Mouse (Mus musculus) thymus, adult 2 months (tissue): ENCODE results near the gene Grik3. TPM values are rescaled to one million over a fixed set of nuclear protein-coding genes. Genes with fewer than 3 reads are reported as not detected.

ENCODE experiments used
- DNase-seq: peaks from one replicate; pipeline ENCODE4 v3.0.0; 2021
- H3K27ac ChIP-seq: fragments of 200-500 bp; 2 replicates; pipeline ENCODE4 v1.5.1; 2012; ENCODE audit warnings: low read length, control low read depth; ENCODE audit not compliant: control insufficient read depth, insufficient read depth
- H3K27me3 ChIP-seq: fragments of 200-500 bp; 2 replicates; pipeline ENCODE4 v1.6.1; 2012; ENCODE audit warnings: mild to moderate bottlenecking, low read length, moderate library complexity, mixed read lengths; ENCODE audit not compliant: control insufficient read depth, insufficient read depth
- H3K36me3 ChIP-seq: fragments of 200-500 bp; 2 replicates; pipeline ENCODE4 v1.6.1; 2012; ENCODE audit warnings: mild to moderate bottlenecking, low read length, moderate library complexity; ENCODE audit not compliant: control insufficient read depth, insufficient read depth
- H3K4me1 ChIP-seq: fragments of 200-500 bp; replicated peaks from 2 replicates; pipeline ENCODE4 v1.6.1; 2012; ENCODE audit warnings: low read length; ENCODE audit not compliant: control insufficient read depth, insufficient read depth
- H3K4me3 ChIP-seq: fragments of 200-500 bp; 2 replicates; pipeline ENCODE4 v1.5.1; 2012; ENCODE audit warnings: mild to moderate bottlenecking, low read length, control low read depth, moderate library complexity; ENCODE audit not compliant: control insufficient read depth, insufficient read depth
- CTCF ChIP-seq: fragments of 200-500 bp; IDR thresholded peaks from 2 replicates; pipeline ENCODE4 v1.5.1; 2012; ENCODE audit warnings: mild to moderate bottlenecking, control low read depth, low read length, moderate library complexity, borderline replicate concordance; ENCODE audit not compliant: control insufficient read depth, poor library complexity, insufficient read depth; ENCODE audit errors: extremely low read depth
- POLR2A ChIP-seq: fragments of 200-500 bp; IDR thresholded peaks from 2 replicates; pipeline ENCODE4 v1.6.1; 2012; ENCODE audit warnings: mild to moderate bottlenecking, low read length, control low read depth, moderate library complexity; ENCODE audit not compliant: control insufficient read depth, poor library complexity, insufficient read depth; ENCODE audit errors: extremely low read depth
- WGBS: fragments of 180-500 bp; shearing (Covaris S2); methylation state at CpG from one replicate; pipeline ENCODE4 v1.1.7; 2018; 5-methylcytosine and 5-hydroxymethylcytosine counted together
- polyA plus RNA-seq: library from polyadenylated mRNA; depleted of rRNA; stranded (reverse); fragments of >200 nt; gene quantifications from 2 replicates; pipeline ENCODE4 v1.2.3, GENCODE M21; 2012

Grik3 gene
- polyA plus RNA-seq, 1 experiment: 0.13 TPM

DNA sequence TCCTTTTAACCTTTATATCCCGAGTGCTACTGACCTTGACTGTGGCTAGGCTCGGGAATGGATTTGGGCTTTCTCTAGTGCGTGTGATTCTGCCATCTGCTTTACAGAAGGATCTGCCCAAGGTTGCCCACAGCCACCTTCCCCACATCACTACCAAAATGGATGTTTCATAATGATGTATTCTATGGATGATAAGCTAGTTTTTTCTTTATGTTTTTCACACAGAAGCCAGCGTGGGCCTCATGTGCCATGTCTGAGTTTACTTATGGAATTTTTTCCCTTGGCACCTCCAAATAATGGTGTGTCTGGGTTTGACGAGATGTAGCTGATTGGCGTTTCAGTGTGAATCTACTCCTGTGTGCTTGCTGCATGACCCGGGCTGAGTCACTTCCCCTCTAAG is 7.0 kb downstream of the Grik3 start:
- DNase-seq: no peak
- Histone ChIP-seq H3K36me3 (no peaks in the 10 kb centered on the region), H3K27ac (no peak overlapping the region), H3K4me3 (no peak overlapping the region), H3K4me1 (no peaks in the 10 kb centered on the region), H3K27me3 (no peaks in the 10 kb centered on the region)
- TF ChIP-seq CTCF: no peak
- no peak for TF ChIP-seq POLR2A
- 17% methylated on average over 7 of the region's 7 CpGs for WGBS

DNA sequence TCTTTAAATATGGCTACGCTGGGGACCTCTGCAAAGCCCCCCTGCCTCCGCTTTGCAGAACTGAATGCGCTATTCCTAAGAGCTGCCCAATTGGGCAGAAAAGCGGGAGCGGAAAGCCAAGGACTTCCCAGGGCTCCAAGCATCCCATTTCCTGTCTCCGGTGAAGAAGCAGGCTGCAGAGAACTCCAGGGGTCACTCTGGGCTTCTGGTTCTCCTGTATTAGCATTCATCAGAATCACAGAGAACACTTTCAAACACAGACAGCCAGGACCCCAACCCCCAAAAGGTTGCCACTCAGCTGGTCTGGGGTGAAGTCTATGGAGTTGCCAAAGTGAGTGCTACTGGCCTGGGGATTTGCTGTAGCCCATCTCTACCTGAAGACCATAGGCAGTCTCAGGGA is 8.4 kb downstream of the Grik3 start:
- Histone ChIP-seq H3K4me3 (no peak overlapping the region), H3K27me3 (no peaks in the 10 kb centered on the region), H3K4me1 (no peaks in the 10 kb centered on the region), H3K27ac (no peak overlapping the region), H3K36me3 (no peaks in the 10 kb centered on the region)
- no peak for TF ChIP-seq POLR2A
- no peak for TF ChIP-seq CTCF
- DNase-seq: no peak
- 20% methylated on average over 6 of the region's 6 CpGs for WGBS

DNA sequence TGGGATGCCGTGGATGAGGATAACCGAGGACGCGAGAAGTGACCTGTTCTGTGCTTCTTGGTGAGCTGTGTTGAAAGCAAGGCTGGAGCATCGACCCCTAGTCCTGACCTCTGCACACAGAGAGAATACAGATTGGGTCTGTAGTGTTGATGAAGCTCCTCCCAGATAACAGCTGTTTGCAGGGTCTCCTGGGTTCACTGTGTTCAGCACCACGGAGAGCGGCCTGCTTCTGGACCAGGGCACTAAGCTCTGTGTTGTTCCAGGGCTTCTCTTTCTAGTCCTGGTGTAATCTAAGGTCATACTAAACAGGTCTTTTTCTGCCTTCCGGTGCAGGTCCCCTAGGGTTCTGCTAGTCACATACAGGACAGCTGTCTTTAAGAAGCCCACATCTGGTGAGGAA is 12.4 kb downstream of the Grik3 start:
- DNase-seq: no peak
- no peak for TF ChIP-seq POLR2A
- no peak for TF ChIP-seq CTCF
- WGBS: 68% methylated on average over 8 of the region's 8 CpGs

DNA sequence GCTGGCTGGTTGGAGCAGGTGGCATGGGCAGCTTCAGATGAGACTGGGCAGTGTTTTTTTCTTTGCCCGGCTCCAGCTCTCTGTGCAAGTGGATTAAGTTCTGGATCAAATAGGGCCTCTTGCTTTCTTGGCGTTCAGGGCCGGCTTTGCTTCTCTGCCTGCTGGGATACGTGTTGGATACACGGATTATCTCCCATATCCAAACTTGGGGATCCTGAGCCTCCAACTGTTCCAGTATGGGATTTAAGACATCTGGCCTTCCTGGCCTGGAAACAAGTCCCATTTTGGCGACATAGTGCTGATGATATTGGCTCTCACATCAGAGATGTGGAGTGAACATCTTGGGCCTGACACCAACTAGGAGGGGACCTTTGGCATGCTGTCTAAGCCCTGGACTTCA is 21.9 kb downstream of the Grik3 start:
- H3K4me1 ChIP-seq: no peaks in the 10 kb centered on the region
- H3K36me3 ChIP-seq: no peaks in the 10 kb centered on the region
- no peaks in the 10 kb centered on the region for H3K27me3 ChIP-seq
- DNase-seq: no peak
- TF ChIP-seq POLR2A (no peak), CTCF (no peak)
- no peak overlapping the region for H3K27ac ChIP-seq
- 82% methylated on average over 6 of the region's 6 CpGs for whole genome bisulfite sequencing
- H3K4me3 ChIP-seq: no peak overlapping the region

More for the DNA sequence above, 12.4 kb downstream of the Grik3 start:
- no peaks in the 10 kb centered on the region for H3K4me1 ChIP-seq
- H3K27ac ChIP-seq: no peak overlapping the region
- H3K27me3 ChIP-seq: no peaks in the 10 kb centered on the region
- no peak overlapping the region for H3K4me3 ChIP-seq
- no peaks in the 10 kb centered on the region for H3K36me3 ChIP-seq

DNA sequence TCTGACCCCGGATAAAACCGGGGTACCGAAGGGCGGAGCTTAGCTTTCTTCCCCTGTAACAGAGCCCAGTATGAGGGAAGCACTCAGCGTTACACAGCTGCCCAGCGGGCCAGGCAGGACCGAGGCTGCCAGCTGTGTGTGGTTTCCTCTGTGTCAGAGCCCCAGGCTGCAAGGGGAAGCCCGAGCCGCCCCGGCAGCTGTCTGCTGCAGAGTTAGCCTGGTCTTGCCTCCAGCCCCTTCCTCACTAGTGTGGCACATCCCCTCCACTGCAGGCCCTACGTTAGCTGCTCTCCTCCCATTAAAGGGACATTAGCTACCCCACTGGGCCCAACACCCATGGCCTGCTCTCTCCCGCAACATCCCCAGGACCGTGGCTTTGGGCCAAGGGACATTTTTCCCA is 25.1 kb downstream of the Grik3 start:
- Histone ChIP-seq H3K4me1 (no peaks in the 10 kb centered on the region), H3K36me3 (no peaks in the 10 kb centered on the region), H3K27me3 (no peaks in the 10 kb centered on the region), H3K27ac (no peak overlapping the region), H3K4me3 (no peak overlapping the region)
- DNase-seq: no peak
- TF ChIP-seq POLR2A (no peak), CTCF (no peak)
- 15% methylated on average over 13 of the region's 13 CpGs for WGBS

DNA sequence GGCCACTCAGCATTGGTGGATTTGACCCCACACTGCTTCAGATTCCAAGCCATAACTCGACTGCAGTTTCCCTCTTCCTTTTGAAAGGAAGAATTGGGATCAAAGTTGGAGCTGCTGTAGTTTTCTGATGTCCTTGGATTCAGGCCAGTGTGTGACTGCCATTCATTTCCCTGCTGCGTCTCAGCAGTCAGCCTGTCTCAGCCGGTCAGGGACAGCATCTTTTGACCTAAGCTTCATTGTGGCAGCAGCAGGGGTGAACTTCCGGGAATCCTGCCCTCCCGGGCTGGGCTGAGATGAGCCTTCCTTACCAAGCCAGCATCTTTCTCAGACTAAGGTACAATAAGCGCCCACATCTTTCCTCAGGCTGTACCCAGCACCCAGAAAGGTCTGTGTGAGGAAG is 26.1 kb downstream of the Grik3 start:
- Histone ChIP-seq H3K4me1 (no peaks in the 10 kb centered on the region), H3K27me3 (no peaks in the 10 kb centered on the region), H3K27ac (no peak overlapping the region), H3K36me3 (no peaks in the 10 kb centered on the region), H3K4me3 (no peak overlapping the region)
- no peak for DNase-seq
- TF ChIP-seq POLR2A (no peak), CTCF (no peak)
- 77% methylated on average over 6 of the region's 6 CpGs for WGBS

DNA sequence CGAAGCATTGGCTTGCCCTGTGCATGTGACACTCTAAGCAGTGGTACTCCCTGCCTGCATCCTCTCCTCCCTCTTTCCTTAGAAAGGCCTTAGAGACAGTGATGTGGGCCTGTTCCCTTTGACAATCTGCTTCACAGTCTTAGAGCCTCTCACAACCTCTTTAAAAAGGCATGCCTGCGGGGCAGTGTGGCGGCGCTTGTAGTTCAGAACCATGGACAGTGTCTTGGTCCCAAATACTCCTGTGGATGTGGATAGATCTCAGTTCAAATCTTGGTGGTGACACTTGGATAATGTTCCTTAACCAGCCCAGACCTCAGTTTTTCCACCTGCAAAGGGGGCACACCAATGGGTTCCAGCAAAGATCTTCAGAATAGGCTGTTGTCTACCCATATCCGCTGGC is 28.4 kb downstream of the Grik3 start:
- DNase-seq: no peak
- Histone ChIP-seq H3K27ac (no peak overlapping the region), H3K36me3 (no peaks in the 10 kb centered on the region), H3K4me1 (no peaks in the 10 kb centered on the region), H3K27me3 (no peaks in the 10 kb centered on the region), H3K4me3 (no peak overlapping the region)
- TF ChIP-seq POLR2A: no peak
- no peak for TF ChIP-seq CTCF
- 85% methylated on average over 5 of the region's 5 CpGs for WGBS
